In the genomic region with DNA sequence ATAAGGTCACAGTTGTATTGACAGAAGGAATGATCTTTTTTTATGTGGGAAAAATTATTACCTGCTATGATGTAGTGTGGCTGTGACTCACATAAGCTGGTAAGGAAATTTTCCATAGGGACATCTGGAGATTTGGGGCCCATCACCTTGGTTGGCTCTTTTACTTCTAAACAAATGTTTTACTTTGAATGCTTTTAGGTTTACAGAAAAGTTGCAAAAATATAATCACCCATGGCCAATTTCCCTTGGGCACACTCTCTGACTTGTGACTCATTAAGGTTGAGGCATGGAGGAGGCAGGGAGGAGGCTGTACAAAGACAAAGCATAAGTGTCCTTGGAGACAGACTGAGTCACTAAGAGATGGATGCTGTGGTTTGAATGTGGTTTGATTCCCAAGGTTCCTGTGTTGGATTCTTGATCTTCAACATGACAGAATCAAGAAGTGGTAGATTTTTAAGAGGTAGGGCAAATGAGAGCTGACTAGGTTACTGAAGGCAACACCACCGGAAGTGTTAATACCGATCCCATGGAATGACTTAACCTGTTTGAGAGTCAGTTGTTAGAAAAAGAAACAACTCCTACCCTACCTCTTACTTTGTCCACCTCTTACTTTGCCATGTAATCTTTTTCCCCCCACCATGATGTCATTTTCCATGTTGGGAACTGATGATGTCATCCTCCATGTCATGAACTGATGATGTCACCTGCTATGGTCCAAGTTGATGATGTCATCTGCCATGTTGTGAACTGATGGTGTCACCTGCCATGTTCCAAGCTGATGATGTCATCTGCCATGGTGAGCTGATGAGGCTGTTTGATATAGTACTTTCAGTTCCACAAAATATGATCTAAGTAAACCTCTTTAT, we compare ENCODE assay signal across 15 mouse cellular contexts.
"Had no signal": no experiment of that assay in that cellular context is flagged by ENCODE, and none has a peak within 500 bp of the region (broad histone marks: within the 10 kb centered on the region; RNA-seq: fewer than 3 reads in every experiment).

No protein-coding gene starts in this region.

- H3K27me3 ChIP-seq: limb, embryonic 13.5 days; midbrain, embryonic 15.5 days; neural tube, embryonic 13.5 days; stomach, embryonic 15.5 days had no signal

- H3K9ac ChIP-seq: limb, embryonic 13.5 days; liver, embryonic 14.5 days; midbrain, embryonic 15.5 days; neural tube, embryonic 13.5 days; stomach, embryonic 15.5 days had no signal

- H3K36me3 ChIP-seq: limb, embryonic 13.5 days; midbrain, embryonic 15.5 days; neural tube, embryonic 13.5 days; stomach, embryonic 15.5 days had no signal

- H3K4me1 ChIP-seq: limb, embryonic 13.5 days; midbrain, embryonic 15.5 days; neural tube, embryonic 13.5 days; stomach, embryonic 15.5 days had no signal

- H3K9me3 ChIP-seq: limb, embryonic 13.5 days; midbrain, embryonic 15.5 days; neural tube, embryonic 13.5 days had no signal

- H3K4me2 ChIP-seq: limb, embryonic 13.5 days; midbrain, embryonic 15.5 days; neural tube, embryonic 13.5 days; stomach, embryonic 15.5 days had no signal

- DNase-seq: kidney, postnatal 10 days; kidney, postnatal 4 days; left cerebral cortex, postnatal 4 days; lung, adult 18-20 months; lung, postnatal 36 days; right cerebral cortex, postnatal 14 days; thymus, adult 2 months; thymus, postnatal 25 days had no signal

- H3K4me3 ChIP-seq: layer of hippocampus, adult 2 months; limb, embryonic 13.5 days; midbrain, embryonic 15.5 days; neural tube, embryonic 13.5 days; stomach, embryonic 15.5 days had no signal

- H3K27ac ChIP-seq: layer of hippocampus, adult 2 months; limb, embryonic 13.5 days; liver, embryonic 14.5 days; midbrain, embryonic 15.5 days; neural tube, embryonic 13.5 days; stomach, embryonic 15.5 days had no signal

- ATAC-seq: lung, postnatal 0 days; midbrain, embryonic 15.5 days had no signal
